Mouse (Mus musculus) cortical plate, adult 2 months (tissue): ENCODE measurements at regions not wholly inside any gene's neighbourhood (a gene's known extent, or its start where the extent isn't known, plus 50 kb on each side); places are given as distances from the start of the nearest gene placed in this dataset.

Experiments
- CTCF ChIP-seq: fragments of 200-500 bp; IDR thresholded peaks from 2 replicates; pipeline ENCODE4 v1.5.1; 2011; ENCODE audit warnings: mild to moderate bottlenecking, control low read depth, low read length; ENCODE audit not compliant: insufficient read depth; ENCODE audit errors: extremely low read depth
- POLR2A ChIP-seq: fragments of 200-500 bp; IDR thresholded peaks from 2 replicates; pipeline ENCODE4 v1.6.1; 2011; ENCODE audit warnings: mild to moderate bottlenecking, low read length, control low read depth; ENCODE audit not compliant: insufficient read depth; ENCODE audit errors: extremely low read depth

DNA sequence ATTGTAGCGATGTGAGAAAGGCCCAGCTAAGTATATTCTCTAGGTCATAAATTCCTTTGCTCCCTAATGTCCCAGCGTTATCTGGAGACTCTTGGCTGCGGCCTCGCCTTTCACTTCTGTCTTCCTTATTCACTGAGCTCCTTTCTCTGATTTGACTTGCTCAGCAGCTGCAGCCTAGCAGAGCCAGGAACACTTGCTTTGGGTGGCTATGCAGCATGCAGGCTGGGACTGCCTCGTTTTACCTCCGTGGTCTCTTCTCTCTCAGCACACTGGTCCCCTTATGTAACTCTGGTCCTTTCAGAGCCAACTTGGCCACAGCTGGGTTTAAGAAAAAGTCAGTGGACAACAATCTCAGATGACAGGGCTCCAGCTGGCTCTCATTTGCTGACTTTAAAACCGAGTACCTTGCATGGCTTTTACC, 75.1 kb downstream of the Fam173b start:
- TF ChIP-seq CTCF (no peak), POLR2A (no peak)
